Mouse (Mus musculus): ENCODE measurements around the gene Vmn1r4. TPM values are rescaled to one million over a fixed set of nuclear protein-coding genes. Genes with fewer than 3 reads are reported as not detected.

The Vmn1r4 gene
- polyA plus RNA-seq (2015; fragmentation: Nextera tagmentation; extraction: Ambion mirVana), result 0.16 TPM in 2 replicates

DNA sequence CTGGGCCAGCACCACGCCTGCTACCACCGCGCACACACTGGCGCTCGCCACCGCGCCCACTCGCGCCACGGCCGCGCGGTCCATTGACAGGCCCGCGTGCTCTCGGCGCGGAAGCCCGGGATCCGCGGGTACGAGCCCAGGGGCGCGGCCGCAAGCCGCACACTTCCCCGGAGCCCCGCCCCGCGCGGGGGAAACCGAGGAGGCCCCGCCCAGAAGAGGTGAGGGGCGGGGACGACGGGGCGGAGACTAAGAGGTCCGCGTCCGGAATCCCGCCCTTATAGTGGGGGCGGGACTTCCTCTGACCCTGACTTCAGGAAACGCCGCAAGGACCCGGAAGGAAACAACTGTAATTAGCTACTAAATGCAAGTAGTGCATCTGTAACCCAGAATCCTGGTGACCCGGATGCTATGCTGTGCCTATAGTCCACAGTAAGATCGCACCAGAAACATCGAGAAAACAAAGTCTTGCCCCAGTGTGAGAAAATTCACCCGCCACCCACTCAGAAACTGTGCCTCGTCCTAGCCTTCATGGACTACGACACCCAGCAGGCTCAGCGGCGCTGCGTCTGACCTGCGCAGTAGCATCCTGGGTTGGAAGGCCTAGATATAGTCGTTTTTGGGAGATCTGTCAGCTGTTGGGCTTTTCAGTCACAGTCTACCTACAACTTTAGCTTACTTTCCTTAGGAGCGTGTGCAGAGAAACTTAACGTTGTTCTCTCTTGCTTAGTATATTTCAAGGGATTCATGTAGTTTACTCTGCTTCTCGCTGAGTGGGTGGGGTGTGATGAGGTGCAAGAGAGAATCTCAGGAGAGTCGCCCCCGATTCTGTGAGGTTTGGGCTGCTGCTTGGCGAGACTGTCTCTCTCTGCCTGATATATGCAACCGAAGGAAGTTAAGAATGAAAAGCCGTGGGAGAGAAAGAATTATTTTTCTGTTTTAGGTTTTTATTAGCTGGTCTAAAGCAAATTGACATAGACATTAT is at the start of gene Vmn1r4, which contains the start of gene Nt5c3:
TSS of gene Vmn1r4 (plus strand) at position 290 of the 982 bp plus-strand sequence.
TSS of gene Nt5c3 (minus strand) at position 207 of the 982 bp plus-strand sequence.
- ATAC-seq (replicated peaks; ENCODE audit: extremely low read depth, insufficient read depth, low FRiP score), result peak; percentile 97
- Histone ChIP-seq H3K9ac (ENCODE audit: low read length) (peak within 1 kb of the TSS; percentile 89), H3K4me1 (ENCODE audit: control insufficient read depth, insufficient read depth, low read length) (peaks cover 20% of the 10 kb centered on the region), H3K27ac (ENCODE audit: low read length) (peak within 1 kb of the TSS; percentile 78), H3K9me3 (replicated peaks; ENCODE audit: control insufficient read depth, low read length) (no peaks in the 10 kb centered on the region), H3K4me2 (ENCODE audit: low read depth, low read length) (peak within 1 kb of the TSS; percentile 64), H3K27me3 (ENCODE audit: control insufficient read depth, insufficient read depth, low read length) (no peaks in the 10 kb centered on the region), H3K4me3 (ENCODE audit: low read length) (peak within 1 kb of the TSS; percentile 88), H3K36me3 (ENCODE audit: control insufficient read depth, insufficient read depth) (no peaks in the 10 kb centered on the region)
- WGBS, result 2% methylated on average over 64 of the region's 64 CpGs

DNA sequence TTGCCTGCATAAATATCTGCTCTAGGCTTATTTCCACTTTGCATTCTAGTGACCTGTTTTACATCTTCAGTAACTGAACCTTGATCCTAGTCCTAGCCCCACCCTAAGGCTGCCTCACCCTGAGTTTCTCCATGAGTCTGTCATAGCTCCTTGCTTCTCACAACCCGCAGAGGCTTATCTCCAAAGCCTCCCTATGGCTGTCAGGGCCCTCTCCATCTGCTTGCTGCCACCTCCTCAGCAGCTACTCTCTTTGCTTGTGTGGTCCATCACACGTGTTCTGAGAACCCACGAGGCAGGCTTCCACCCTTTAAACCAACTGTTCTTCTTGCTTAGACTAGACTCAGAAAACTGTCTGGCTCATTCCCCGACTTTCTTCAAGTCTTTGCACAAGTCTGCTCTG is 46.9 kb upstream of the Vmn1r4 start:
- ATAC-seq (replicated peaks; ENCODE audit: extremely low read depth, insufficient read depth, low FRiP score), result no peak
- no peak overlapping the region for H3K27ac ChIP-seq (ENCODE audit: low read length)
- no peak overlapping the region for H3K4me2 ChIP-seq (ENCODE audit: low read depth, low read length)
- no peak overlapping the region for H3K9ac ChIP-seq (ENCODE audit: low read length)
- H3K9me3 ChIP-seq (replicated peaks; ENCODE audit: control insufficient read depth, low read length), result no peaks in the 10 kb centered on the region
- H3K4me3 ChIP-seq (ENCODE audit: low read length), result no peak overlapping the region
- H3K36me3 ChIP-seq (ENCODE audit: control insufficient read depth, insufficient read depth), result peaks cover 14% of the 10 kb centered on the region
- H3K27me3 ChIP-seq (ENCODE audit: control insufficient read depth, insufficient read depth, low read length), result no peaks in the 10 kb centered on the region
- peaks cover 16% of the 10 kb centered on the region for H3K4me1 ChIP-seq (ENCODE audit: control insufficient read depth, insufficient read depth, low read length)
- WGBS, result 51% methylated on average over 4 of the region's 4 CpGs

DNA sequence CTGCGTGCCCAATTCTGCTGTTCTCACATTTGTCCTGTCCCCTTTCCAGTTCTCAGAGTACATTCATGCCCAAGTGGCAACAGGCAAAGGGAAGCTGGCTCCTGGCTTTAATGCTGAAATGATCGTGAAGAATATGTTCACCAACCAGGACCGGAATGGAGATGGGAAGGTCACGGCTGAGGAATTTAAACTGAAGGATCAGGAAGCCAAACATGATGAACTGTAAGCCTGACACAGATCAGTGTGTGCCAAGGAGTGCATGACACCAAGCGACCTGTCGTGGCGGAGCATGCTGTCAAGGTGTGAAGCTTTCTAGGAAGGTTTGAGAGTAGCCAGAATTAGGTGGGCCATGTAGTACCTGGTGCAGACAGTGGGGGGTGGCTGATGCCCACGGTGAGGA is 45.8 kb upstream of the Vmn1r4 start:
- Histone ChIP-seq H3K27ac (ENCODE audit: low read length) (peak overlapping the region; percentile 80), H3K9me3 (replicated peaks; ENCODE audit: control insufficient read depth, low read length) (no peaks in the 10 kb centered on the region), H3K4me1 (ENCODE audit: control insufficient read depth, insufficient read depth, low read length) (peaks cover 16% of the 10 kb centered on the region), H3K36me3 (ENCODE audit: control insufficient read depth, insufficient read depth) (peaks cover 22% of the 10 kb centered on the region), H3K27me3 (ENCODE audit: control insufficient read depth, insufficient read depth, low read length) (no peaks in the 10 kb centered on the region), H3K4me3 (ENCODE audit: low read length) (no peak overlapping the region), H3K9ac (ENCODE audit: low read length) (no peak overlapping the region), H3K4me2 (ENCODE audit: low read depth, low read length) (no peak overlapping the region)
- 87% methylated on average over 8 of the region's 8 CpGs for WGBS
- ATAC-seq (replicated peaks; ENCODE audit: extremely low read depth, insufficient read depth, low FRiP score), result no peak

DNA sequence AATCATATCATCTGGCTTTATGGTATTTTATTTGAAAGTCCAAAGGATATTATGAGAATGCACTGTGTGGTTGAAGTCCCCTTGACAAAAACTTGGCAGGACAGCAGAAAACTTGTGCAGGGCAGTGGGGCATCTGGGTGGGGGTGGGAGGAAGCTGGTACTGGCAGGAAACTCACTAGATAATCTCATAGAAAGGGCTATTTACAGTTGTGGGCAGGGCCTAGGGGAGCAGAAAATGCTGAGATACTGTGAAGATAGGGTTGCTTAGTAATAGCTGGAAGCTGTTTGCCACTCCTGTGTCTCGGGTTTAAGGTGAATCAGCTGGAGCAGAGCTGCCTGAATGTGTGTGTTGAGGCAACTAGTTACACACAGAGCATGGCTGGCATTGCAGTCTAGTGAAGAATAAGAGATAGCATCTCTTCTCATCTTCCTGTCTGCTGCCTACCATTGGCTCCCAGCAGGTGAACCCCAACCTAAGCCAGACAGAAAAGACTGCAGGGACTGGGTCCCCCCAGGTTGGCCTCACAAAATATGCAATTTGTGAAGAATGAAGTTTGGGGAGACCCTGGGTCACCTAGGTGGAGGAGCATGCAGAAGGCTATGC is 44.4 kb upstream of the Vmn1r4 start:
- no peak overlapping the region for H3K4me3 ChIP-seq (ENCODE audit: low read length)
- no peak overlapping the region for H3K4me2 ChIP-seq (ENCODE audit: low read depth, low read length)
- H3K9me3 ChIP-seq (replicated peaks; ENCODE audit: control insufficient read depth, low read length), result no peaks in the 10 kb centered on the region
- no peak overlapping the region for H3K9ac ChIP-seq (ENCODE audit: low read length)
- peaks cover 29% of the 10 kb centered on the region for H3K36me3 ChIP-seq (ENCODE audit: control insufficient read depth, insufficient read depth)
- peak; percentile 83 for ATAC-seq (replicated peaks; ENCODE audit: extremely low read depth, insufficient read depth, low FRiP score)
- no peaks in the 10 kb centered on the region for H3K27me3 ChIP-seq (ENCODE audit: control insufficient read depth, insufficient read depth, low read length)
- peak overlapping the region; percentile 80 for H3K27ac ChIP-seq (ENCODE audit: low read length)
- peaks cover 16% of the 10 kb centered on the region for H3K4me1 ChIP-seq (ENCODE audit: control insufficient read depth, insufficient read depth, low read length)
- 4% methylated on average over 1 of the region's 1 CpGs for WGBS

DNA sequence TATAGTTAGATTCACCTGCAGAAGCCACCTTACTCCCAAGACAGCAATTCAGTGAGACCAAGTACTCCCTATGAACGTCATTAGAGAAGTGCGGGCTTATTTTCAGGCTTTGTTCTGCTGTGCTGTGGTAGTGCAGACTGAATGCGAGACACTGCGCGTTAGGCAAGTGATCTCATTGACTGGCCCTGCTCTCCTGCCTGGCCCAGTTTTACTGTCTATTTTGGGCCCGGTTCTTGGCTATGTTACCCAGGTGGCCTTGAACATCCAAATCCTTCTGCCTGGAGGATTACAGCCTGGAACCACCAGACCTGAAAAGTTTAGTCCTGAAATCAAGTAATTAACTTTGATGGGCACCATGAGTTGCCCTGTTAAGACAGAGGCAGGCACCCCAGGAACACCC is 35.3 kb upstream of the Vmn1r4 start:
- no peak overlapping the region for H3K27ac ChIP-seq (ENCODE audit: low read length)
- no peaks in the 10 kb centered on the region for H3K4me1 ChIP-seq (ENCODE audit: control insufficient read depth, insufficient read depth, low read length)
- H3K36me3 ChIP-seq (ENCODE audit: control insufficient read depth, insufficient read depth), result peaks cover 45% of the 10 kb centered on the region
- WGBS, result 91% methylated on average over 6 of the region's 6 CpGs
- no peak for ATAC-seq (replicated peaks; ENCODE audit: extremely low read depth, insufficient read depth, low FRiP score)
- no peaks in the 10 kb centered on the region for H3K9me3 ChIP-seq (replicated peaks; ENCODE audit: control insufficient read depth, low read length)
- no peak overlapping the region for H3K4me2 ChIP-seq (ENCODE audit: low read depth, low read length)
- H3K4me3 ChIP-seq (ENCODE audit: low read length), result no peak overlapping the region
- no peak overlapping the region for H3K9ac ChIP-seq (ENCODE audit: low read length)
- no peaks in the 10 kb centered on the region for H3K27me3 ChIP-seq (ENCODE audit: control insufficient read depth, insufficient read depth, low read length)

DNA sequence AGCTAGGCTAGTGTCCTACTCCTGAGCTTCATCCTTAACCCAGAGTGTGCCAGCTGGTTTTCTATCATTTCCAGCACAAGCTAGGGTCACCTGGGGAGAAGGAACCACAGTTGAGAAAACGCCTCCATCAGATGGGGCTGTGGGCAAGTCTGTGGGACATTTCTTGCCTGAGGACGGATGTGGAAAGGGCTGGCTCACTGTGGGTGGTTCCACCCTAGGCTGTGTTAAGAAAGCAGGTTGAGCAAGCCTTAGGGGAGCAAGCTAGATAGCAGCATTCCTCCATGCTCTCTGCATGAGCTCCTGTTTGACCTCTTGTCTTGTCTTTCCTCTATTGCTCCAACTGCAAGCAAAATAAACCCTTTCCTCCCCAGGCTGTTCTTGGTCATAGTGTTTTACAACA is 33.1 kb upstream of the Vmn1r4 start:
- peaks cover 40% of the 10 kb centered on the region for H3K36me3 ChIP-seq (ENCODE audit: control insufficient read depth, insufficient read depth)

DNA sequence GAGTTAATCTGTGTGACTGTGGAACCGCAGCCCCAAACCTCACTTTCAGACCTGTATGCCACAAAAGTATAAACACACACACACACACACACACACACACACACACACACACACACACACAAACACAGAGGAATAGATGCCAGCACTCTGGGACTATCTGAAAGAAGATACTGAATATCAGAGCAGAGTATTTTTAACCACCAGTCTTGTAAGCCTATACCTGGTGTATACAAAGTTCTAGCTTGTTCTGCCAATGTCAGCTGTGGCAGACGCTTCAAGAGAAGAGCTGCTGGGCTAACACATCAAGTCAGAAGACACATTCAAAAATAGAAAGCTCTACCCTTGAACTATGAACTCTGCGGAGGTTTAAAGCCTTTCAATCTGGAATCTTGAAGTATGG is 24.2 kb upstream of the Vmn1r4 start:
- Histone ChIP-seq H3K4me3 (ENCODE audit: low read length) (peak overlapping the region; percentile 34), H3K9ac (ENCODE audit: low read length) (peak overlapping the region; percentile 20; the same call in 1 of the 2 replicates), H3K27ac (ENCODE audit: low read length) (peak overlapping the region; percentile 84), H3K27me3 (ENCODE audit: control insufficient read depth, insufficient read depth, low read length) (no peaks in the 10 kb centered on the region), H3K4me2 (ENCODE audit: low read depth, low read length) (peak overlapping the region; percentile 52), H3K36me3 (ENCODE audit: control insufficient read depth, insufficient read depth) (no peaks in the 10 kb centered on the region), H3K9me3 (replicated peaks; ENCODE audit: control insufficient read depth, low read length) (no peaks in the 10 kb centered on the region), H3K4me1 (ENCODE audit: control insufficient read depth, insufficient read depth, low read length) (peaks cover 38% of the 10 kb centered on the region)
- 0 out of 2 replicates have a peak, but pooled peaks have one; percentile 35 for ATAC-seq (replicated peaks; ENCODE audit: extremely low read depth, insufficient read depth, low FRiP score)
- 49% methylated on average over 3 of the region's 3 CpGs for WGBS

More for the DNA sequence above, 33.1 kb upstream of the Vmn1r4 start:
- Histone ChIP-seq H3K4me2 (ENCODE audit: low read depth, low read length) (no peak overlapping the region), H3K4me1 (ENCODE audit: control insufficient read depth, insufficient read depth, low read length) (no peaks in the 10 kb centered on the region), H3K9ac (ENCODE audit: low read length) (no peak overlapping the region), H3K27ac (ENCODE audit: low read length) (no peak overlapping the region), H3K27me3 (ENCODE audit: control insufficient read depth, insufficient read depth, low read length) (no peaks in the 10 kb centered on the region), H3K4me3 (ENCODE audit: low read length) (no peak overlapping the region), H3K9me3 (replicated peaks; ENCODE audit: control insufficient read depth, low read length) (no peaks in the 10 kb centered on the region)
- 88% methylated on average over 2 of the region's 2 CpGs for WGBS
- ATAC-seq (replicated peaks; ENCODE audit: extremely low read depth, insufficient read depth, low FRiP score), result no peak

DNA sequence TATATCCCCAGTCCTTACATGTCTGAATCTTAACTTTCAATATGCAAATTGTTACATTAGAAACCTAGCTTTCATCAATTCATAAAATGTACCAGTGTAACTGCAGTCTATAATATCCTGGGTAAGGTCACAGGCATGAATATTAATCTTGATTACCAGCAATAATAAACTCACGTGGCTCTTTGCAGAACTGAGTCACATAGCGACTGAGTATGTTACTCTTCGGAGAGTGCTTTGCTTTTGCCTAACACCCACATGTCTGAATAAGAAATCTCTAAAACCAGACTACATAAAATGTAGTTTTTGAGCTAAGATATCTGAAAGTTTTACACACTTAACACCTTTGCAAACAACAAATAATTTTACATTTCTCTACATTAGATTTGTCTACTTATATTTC is 22.5 kb upstream of the Vmn1r4 start:
- no peak for ATAC-seq (replicated peaks; ENCODE audit: extremely low read depth, insufficient read depth, low FRiP score)
- H3K4me1 ChIP-seq (ENCODE audit: control insufficient read depth, insufficient read depth, low read length), result peaks cover 45% of the 10 kb centered on the region
- peak overlapping the region; percentile 53 for H3K4me3 ChIP-seq (ENCODE audit: low read length)
- no peaks in the 10 kb centered on the region for H3K36me3 ChIP-seq (ENCODE audit: control insufficient read depth, insufficient read depth)
- peak overlapping the region; percentile 66 for H3K4me2 ChIP-seq (ENCODE audit: low read depth, low read length)
- H3K9me3 ChIP-seq (replicated peaks; ENCODE audit: control insufficient read depth, low read length), result no peaks in the 10 kb centered on the region
- peak overlapping the region; percentile 54 for H3K9ac ChIP-seq (ENCODE audit: low read length)
- WGBS, result 46% methylated on average over 3 of the region's 3 CpGs
- H3K27me3 ChIP-seq (ENCODE audit: control insufficient read depth, insufficient read depth, low read length), result no peaks in the 10 kb centered on the region
- peak overlapping the region; percentile 81; the same call in 1 of the 2 replicates for H3K27ac ChIP-seq (ENCODE audit: low read length)
